Mouse (Mus musculus): ENCODE results near the gene Gprc5c. TPM values are rescaled to one million over a fixed set of nuclear protein-coding genes. Genes with fewer than 3 reads are reported as not detected.

Gene Gprc5c
- total RNA-seq, 2 experiments from 2014 or later, result 58.5 to 63.6 TPM

- no peak for DNase-seq
These were observed 16.6 kb downstream of the Gprc5c start for GRCm38 (mm10) chr11:114867361-114868235.

GRCm38 (mm10) chr11:114868280-114868679, 17.3 kb downstream of the Gprc5c start:
- DNase-seq, result no peak

- no peak for DNase-seq
These were observed 18.8 kb downstream of the Gprc5c start for GRCm38 (mm10) chr11:114869787-114870186.

GRCm38 (mm10) chr11:114871540-114871939, 20.6 kb downstream of the Gprc5c start:
- no peak for DNase-seq

- DNase-seq, result no peak
These were observed 22.3 kb downstream of the Gprc5c start for GRCm38 (mm10) chr11:114873022-114873817.

GRCm38 (mm10) chr11:114874226-114875145, 23.5 kb downstream of the Gprc5c start:
- DNase-seq, result no peak

GRCm38 (mm10) chr11:114875301-114875801, 24.4 kb downstream of the Gprc5c start:
- no peak for DNase-seq

GRCm38 (mm10) chr11:114876176-114876575, 25.2 kb downstream of the Gprc5c start:
- DNase-seq, result no peak

GRCm38 (mm10) chr11:114876621-114877020, 25.7 kb downstream of the Gprc5c start:
- DNase-seq, result no peak

GRCm38 (mm10) chr11:114877145-114877544, 26.2 kb downstream of the Gprc5c start:
- DNase-seq, result peak; percentile 42

- DNase-seq, result no peak
These were observed 28.7 kb downstream of the Gprc5c start for GRCm38 (mm10) chr11:114879666-114880065.

- no peak for DNase-seq
These were observed 29.2 kb downstream of the Gprc5c start for GRCm38 (mm10) chr11:114880185-114880584.

GRCm38 (mm10) chr11:114880589-114880988, 29.6 kb downstream of the Gprc5c start:
- DNase-seq, result no peak

GRCm38 (mm10) chr11:114883251-114883789, 32.4 kb downstream of the Gprc5c start:
- no peak for DNase-seq

- DNase-seq, result no peak
These were observed 33.6 kb downstream of the Gprc5c start for GRCm38 (mm10) chr11:114884380-114885100.

GRCm38 (mm10) chr11:114889991-114890518, 39.1 kb downstream of the Gprc5c start, which contains the start of gene Cd300a:
Gene Cd300a (plus strand): TSS chr11:114890041.
- no peak for DNase-seq

- DNase-seq, result no peak
These were observed 39.6 kb downstream of the Gprc5c start for GRCm38 (mm10) chr11:114890542-114890941.

GRCm38 (mm10) chr11:114896085-114896484, 45.1 kb downstream of the Gprc5c start:
- DNase-seq, result no peak

- no peak for DNase-seq
These were observed 47.1 kb downstream of the Gprc5c start for GRCm38 (mm10) chr11:114898026-114898425.

GRCm38 (mm10) chr11:114903224-114903623, 52.3 kb downstream of the Gprc5c start:
- DNase-seq, result no peak

All from gastrocnemius, postnatal 10 days (tissue).